Mouse (Mus musculus): Measurements from ENCODE around the gene Vps11. TPM values are rescaled to one million over a fixed set of nuclear protein-coding genes. Genes with fewer than 3 reads are reported as not detected.
A peak's percentile ranks its signal among the peaks of the same experiment; 100 is the strongest.

Vps11 gene
- polyA plus RNA-seq, 1 experiment: 19.4 TPM

GRCm38 (mm10) chr9:44319105-44319886 is 42.2 kb downstream of the Vps11 start:
- Histone ChIP-seq H3K4me1 (ENCODE audit: control insufficient read depth, insufficient read depth, low read length) (peaks cover 23% of the 10 kb centered on the region), H3K36me3 (ENCODE audit: control insufficient read depth, insufficient read depth, low read length) (no peaks in the 10 kb centered on the region; the same call in 1 of the 2 replicates), H3K27me3 (ENCODE audit: control insufficient read depth, insufficient read depth, low read length) (no peaks in the 10 kb centered on the region), H3K4me3 (ENCODE audit: control insufficient read depth, low read depth, low read length) (peak overlapping the region; percentile 86), H3K27ac (ENCODE audit: control insufficient read depth, insufficient read depth, low read depth, low read length) (no peak overlapping the region)
- TF ChIP-seq CTCF (IDR thresholded peaks at IDR 0.05; ENCODE audit: control insufficient read depth, insufficient read depth, insufficient replicate concordance, low read depth, low read length): no peak
- TF ChIP-seq POLR2A (IDR thresholded peaks at IDR 0.05; ENCODE audit: control insufficient read depth, low read depth, low read length): no peak

- Histone ChIP-seq H3K4me1 (ENCODE audit: control insufficient read depth, insufficient read depth, low read length) (peaks cover 23% of the 10 kb centered on the region), H3K27me3 (ENCODE audit: control insufficient read depth, insufficient read depth, low read length) (no peaks in the 10 kb centered on the region), H3K4me3 (ENCODE audit: control insufficient read depth, low read depth, low read length) (no peak overlapping the region), H3K27ac (ENCODE audit: control insufficient read depth, insufficient read depth, low read depth, low read length) (no peak overlapping the region), H3K36me3 (ENCODE audit: control insufficient read depth, insufficient read depth, low read length) (no peaks in the 10 kb centered on the region; the same call in 1 of the 2 replicates)
- TF ChIP-seq POLR2A (IDR thresholded peaks at IDR 0.05; ENCODE audit: control insufficient read depth, low read depth, low read length) (no peak), CTCF (IDR thresholded peaks at IDR 0.05; ENCODE audit: control insufficient read depth, insufficient read depth, insufficient replicate concordance, low read depth, low read length) (no peak)
Observed at GRCm38 (mm10) chr9:44318826-44319095, 42.7 kb downstream of the Vps11 start.

- no peaks in the 10 kb centered on the region for H3K27me3 ChIP-seq (ENCODE audit: control insufficient read depth, insufficient read depth, low read length)
- H3K36me3 ChIP-seq (ENCODE audit: control insufficient read depth, insufficient read depth, low read length): no peaks in the 10 kb centered on the region; the same call in 1 of the 2 replicates
- H3K27ac ChIP-seq (ENCODE audit: control insufficient read depth, insufficient read depth, low read depth, low read length): no peak overlapping the region
- H3K4me1 ChIP-seq (ENCODE audit: control insufficient read depth, insufficient read depth, low read length): peaks cover 23% of the 10 kb centered on the region
- no peak for TF ChIP-seq POLR2A (IDR thresholded peaks at IDR 0.05; ENCODE audit: control insufficient read depth, low read depth, low read length)
- no peak for TF ChIP-seq CTCF (IDR thresholded peaks at IDR 0.05; ENCODE audit: control insufficient read depth, insufficient read depth, insufficient replicate concordance, low read depth, low read length)
- H3K4me3 ChIP-seq (ENCODE audit: control insufficient read depth, low read depth, low read length): no peak overlapping the region
Observed at GRCm38 (mm10) chr9:44318076-44318825, 43.2 kb downstream of the Vps11 start.

- Histone ChIP-seq H3K27me3 (ENCODE audit: control insufficient read depth, insufficient read depth, low read length) (no peaks in the 10 kb centered on the region), H3K27ac (ENCODE audit: control insufficient read depth, insufficient read depth, low read depth, low read length) (no peak overlapping the region), H3K4me1 (ENCODE audit: control insufficient read depth, insufficient read depth, low read length) (peaks cover 23% of the 10 kb centered on the region), H3K36me3 (ENCODE audit: control insufficient read depth, insufficient read depth, low read length) (no peaks in the 10 kb centered on the region; the same call in 1 of the 2 replicates), H3K4me3 (ENCODE audit: control insufficient read depth, low read depth, low read length) (no peak overlapping the region)
- TF ChIP-seq CTCF (IDR thresholded peaks at IDR 0.05; ENCODE audit: control insufficient read depth, insufficient read depth, insufficient replicate concordance, low read depth, low read length): no peak
- TF ChIP-seq POLR2A (IDR thresholded peaks at IDR 0.05; ENCODE audit: control insufficient read depth, low read depth, low read length): no peak
Observed at GRCm38 (mm10) chr9:44317452-44317851, 44.0 kb downstream of the Vps11 start.

DNA sequence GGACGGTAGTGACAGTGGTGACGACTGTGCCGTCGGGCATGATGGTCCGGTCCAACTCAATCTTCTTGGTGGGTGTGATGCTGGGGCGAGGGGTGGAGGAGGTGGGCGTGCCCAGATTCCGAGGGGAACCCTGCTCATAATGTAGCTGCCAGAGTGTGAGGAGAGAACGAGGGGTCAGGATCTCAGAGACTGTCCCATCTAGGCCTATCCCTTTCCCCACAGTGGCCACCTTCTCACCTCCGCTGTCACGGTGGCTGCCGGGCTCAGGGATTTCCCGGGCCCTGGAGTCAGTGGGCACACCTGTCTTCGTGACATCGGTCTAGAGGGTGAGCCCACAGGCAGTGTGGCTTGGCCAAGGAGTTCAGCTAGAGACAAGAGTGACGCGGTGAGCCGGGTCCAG is 46.6 kb downstream of the Vps11 start:
- Histone ChIP-seq H3K27ac (ENCODE audit: control insufficient read depth, insufficient read depth, low read depth, low read length) (no peak overlapping the region), H3K4me1 (ENCODE audit: control insufficient read depth, insufficient read depth, low read length) (peaks cover 17% of the 10 kb centered on the region), H3K4me3 (ENCODE audit: control insufficient read depth, low read depth, low read length) (no peak overlapping the region), H3K27me3 (ENCODE audit: control insufficient read depth, insufficient read depth, low read length) (no peaks in the 10 kb centered on the region), H3K36me3 (ENCODE audit: control insufficient read depth, insufficient read depth, low read length) (no peaks in the 10 kb centered on the region; the same call in 1 of the 2 replicates)
- TF ChIP-seq CTCF (IDR thresholded peaks at IDR 0.05; ENCODE audit: control insufficient read depth, insufficient read depth, insufficient replicate concordance, low read depth, low read length) (no peak), POLR2A (IDR thresholded peaks at IDR 0.05; ENCODE audit: control insufficient read depth, low read depth, low read length) (no peak)

GRCm38 (mm10) chr9:44314257-44314547 is 47.3 kb downstream of the Vps11 start:
- Histone ChIP-seq H3K4me3 (ENCODE audit: control insufficient read depth, low read depth, low read length) (no peak overlapping the region), H3K27ac (ENCODE audit: control insufficient read depth, insufficient read depth, low read depth, low read length) (no peak overlapping the region), H3K27me3 (ENCODE audit: control insufficient read depth, insufficient read depth, low read length) (no peaks in the 10 kb centered on the region), H3K4me1 (ENCODE audit: control insufficient read depth, insufficient read depth, low read length) (peaks cover 12% of the 10 kb centered on the region), H3K36me3 (ENCODE audit: control insufficient read depth, insufficient read depth, low read length) (no peaks in the 10 kb centered on the region; the same call in 1 of the 2 replicates)
- TF ChIP-seq POLR2A (IDR thresholded peaks at IDR 0.05; ENCODE audit: control insufficient read depth, low read depth, low read length): no peak
- no peak for TF ChIP-seq CTCF (IDR thresholded peaks at IDR 0.05; ENCODE audit: control insufficient read depth, insufficient read depth, insufficient replicate concordance, low read depth, low read length)

- Histone ChIP-seq H3K4me1 (ENCODE audit: control insufficient read depth, insufficient read depth, low read length) (peaks cover 7% of the 10 kb centered on the region), H3K27me3 (ENCODE audit: control insufficient read depth, insufficient read depth, low read length) (no peaks in the 10 kb centered on the region), H3K27ac (ENCODE audit: control insufficient read depth, insufficient read depth, low read depth, low read length) (no peak overlapping the region), H3K4me3 (ENCODE audit: control insufficient read depth, low read depth, low read length) (no peak overlapping the region), H3K36me3 (ENCODE audit: control insufficient read depth, insufficient read depth, low read length) (no peaks in the 10 kb centered on the region; the same call in 1 of the 2 replicates)
- no peak for TF ChIP-seq CTCF (IDR thresholded peaks at IDR 0.05; ENCODE audit: control insufficient read depth, insufficient read depth, insufficient replicate concordance, low read depth, low read length)
Observed at GRCm38 (mm10) chr9:44313476-44314256, 47.8 kb downstream of the Vps11 start.

Data from testis, adult 2 months (tissue).